Mouse (Mus musculus): ENCODE data around the gene Cfap20. TPM values are rescaled to one million over a fixed set of nuclear protein-coding genes. Genes with fewer than 3 reads are reported as not detected.

The Cfap20 gene
- polyA plus RNA-seq, 1 experiment = 76.1 TPM

- Histone ChIP-seq H3K27me3 (ENCODE audit: control insufficient read depth, insufficient read depth, low read length) (no peaks in the 10 kb centered on the region; the same call in 1 of the 2 replicates), H3K27ac (ENCODE audit: insufficient read depth, low read length) (no peak overlapping the region), H3K4me3 (replicated peaks; ENCODE audit: insufficient read depth, low read depth, low read length) (no peak overlapping the region), H3K4me1 (ENCODE audit: control insufficient read depth, insufficient read depth, low read length) (no peaks in the 10 kb centered on the region; the same call in 1 of the 2 replicates)
- WGBS = 25% methylated on average over 7 of the region's 7 CpGs
- TF ChIP-seq CTCF (IDR thresholded peaks at IDR 0.05; ENCODE audit: borderline replicate concordance, insufficient read depth, low read depth, low read length) (no peak), POLR2A (IDR thresholded peaks at IDR 0.05; ENCODE audit: borderline replicate concordance, insufficient read depth, low read length) (no peak)
- no peak for DNase-seq
Observed at GRCm38 (mm10) chr8:95377863-95378291, 56.8 kb downstream of the Cfap20 start.

- H3K27ac ChIP-seq (ENCODE audit: insufficient read depth, low read length) = no peak overlapping the region
- 80% methylated on average over 4 of the region's 4 CpGs for WGBS
- no peaks in the 10 kb centered on the region; the same call in 1 of the 2 replicates for H3K27me3 ChIP-seq (ENCODE audit: control insufficient read depth, insufficient read depth, low read length)
- H3K4me3 ChIP-seq (replicated peaks; ENCODE audit: insufficient read depth, low read depth, low read length) = no peak overlapping the region
- H3K4me1 ChIP-seq (ENCODE audit: control insufficient read depth, insufficient read depth, low read length) = no peaks in the 10 kb centered on the region; the same call in 1 of the 2 replicates
- DNase-seq = no peak
- TF ChIP-seq POLR2A (IDR thresholded peaks at IDR 0.05; ENCODE audit: borderline replicate concordance, insufficient read depth, low read length) = no peak
- no peak for TF ChIP-seq CTCF (IDR thresholded peaks at IDR 0.05; ENCODE audit: borderline replicate concordance, insufficient read depth, low read depth, low read length)
Observed at GRCm38 (mm10) chr8:95377101-95377500, 57.6 kb downstream of the Cfap20 start.

GRCm38 (mm10) chr8:95376309-95376999 lies 58.2 kb downstream of the Cfap20 start:
- no peak for TF ChIP-seq CTCF (IDR thresholded peaks at IDR 0.05; ENCODE audit: borderline replicate concordance, insufficient read depth, low read depth, low read length)
- no peak for TF ChIP-seq POLR2A (IDR thresholded peaks at IDR 0.05; ENCODE audit: borderline replicate concordance, insufficient read depth, low read length)
- no peaks in the 10 kb centered on the region; the same call in 1 of the 2 replicates for H3K4me1 ChIP-seq (ENCODE audit: control insufficient read depth, insufficient read depth, low read length)
- no peaks in the 10 kb centered on the region for H3K27me3 ChIP-seq (ENCODE audit: control insufficient read depth, insufficient read depth, low read length)
- WGBS = 79% methylated on average over 12 of the region's 12 CpGs
- H3K4me3 ChIP-seq (replicated peaks; ENCODE audit: insufficient read depth, low read depth, low read length) = no peak overlapping the region
- DNase-seq = no peak
- H3K27ac ChIP-seq (ENCODE audit: insufficient read depth, low read length) = no peak overlapping the region

GRCm38 (mm10) chr8:95375374-95375930 lies 59.2 kb downstream of the Cfap20 start:
- Histone ChIP-seq H3K4me1 (ENCODE audit: control insufficient read depth, insufficient read depth, low read length) (no peaks in the 10 kb centered on the region; the same call in 1 of the 2 replicates), H3K27me3 (ENCODE audit: control insufficient read depth, insufficient read depth, low read length) (no peaks in the 10 kb centered on the region), H3K4me3 (replicated peaks; ENCODE audit: insufficient read depth, low read depth, low read length) (no peak overlapping the region), H3K27ac (ENCODE audit: insufficient read depth, low read length) (no peak overlapping the region)
- no peak for DNase-seq
- 83% methylated on average over 7 of the region's 7 CpGs for WGBS
- TF ChIP-seq CTCF (IDR thresholded peaks at IDR 0.05; ENCODE audit: borderline replicate concordance, insufficient read depth, low read depth, low read length) (no peak), POLR2A (IDR thresholded peaks at IDR 0.05; ENCODE audit: borderline replicate concordance, insufficient read depth, low read length) (no peak)

- 68% methylated on average over 3 of the region's 3 CpGs for WGBS
- no peak for DNase-seq
- H3K27me3 ChIP-seq (ENCODE audit: control insufficient read depth, insufficient read depth, low read length) = no peaks in the 10 kb centered on the region
- no peak overlapping the region for H3K4me3 ChIP-seq (replicated peaks; ENCODE audit: insufficient read depth, low read depth, low read length)
- TF ChIP-seq POLR2A (IDR thresholded peaks at IDR 0.05; ENCODE audit: borderline replicate concordance, insufficient read depth, low read length) (no peak), CTCF (IDR thresholded peaks at IDR 0.05; ENCODE audit: borderline replicate concordance, insufficient read depth, low read depth, low read length) (no peak)
- no peaks in the 10 kb centered on the region; the same call in 1 of the 2 replicates for H3K4me1 ChIP-seq (ENCODE audit: control insufficient read depth, insufficient read depth, low read length)
- H3K27ac ChIP-seq (ENCODE audit: insufficient read depth, low read length) = no peak overlapping the region
Observed at GRCm38 (mm10) chr8:95374429-95374828, 60.2 kb downstream of the Cfap20 start.

- H3K4me1 ChIP-seq (ENCODE audit: control insufficient read depth, insufficient read depth, low read length) = no peaks in the 10 kb centered on the region; the same call in 1 of the 2 replicates
- TF ChIP-seq POLR2A (IDR thresholded peaks at IDR 0.05; ENCODE audit: borderline replicate concordance, insufficient read depth, low read length) = no peak
- TF ChIP-seq CTCF (IDR thresholded peaks at IDR 0.05; ENCODE audit: borderline replicate concordance, insufficient read depth, low read depth, low read length) = no peak
- H3K4me3 ChIP-seq (replicated peaks; ENCODE audit: insufficient read depth, low read depth, low read length) = no peak overlapping the region
- 71% methylated on average over 12 of the region's 12 CpGs for WGBS
- H3K27ac ChIP-seq (ENCODE audit: insufficient read depth, low read length) = no peak overlapping the region
- H3K27me3 ChIP-seq (ENCODE audit: control insufficient read depth, insufficient read depth, low read length) = no peaks in the 10 kb centered on the region
- DNase-seq = no peak
Observed at GRCm38 (mm10) chr8:95373389-95374002, 61.2 kb downstream of the Cfap20 start.

Other genes starting within 250 kb of the Cfap20 start
- gene Kifc3, start 232.1 kb downstream of the Cfap20 start, polyA plus RNA-seq (2012; rRNA removed) = 49.9 and 56.8 TPM in 2 replicates
- gene Cngb1, start 128.3 kb downstream of the Cfap20 start, polyA plus RNA-seq (2012; rRNA removed) = 0.41 and 0.54 TPM in 2 replicates
- 0.18 and 0.89 TPM in 2 replicates for gene Tepp, start 124.3 kb downstream of the Cfap20 start, polyA plus RNA-seq (2012; rRNA removed)
- gene Zfp319, start 102.9 kb downstream of the Cfap20 start, polyA plus RNA-seq (2012; rRNA removed) = 11.0 and 11.6 TPM in 2 replicates
- gene Usb1, start 102.6 kb downstream of the Cfap20 start, polyA plus RNA-seq (2012; rRNA removed) = 12.4 and 14.2 TPM in 2 replicates
- gene Mmp15, start 82.6 kb downstream of the Cfap20 start, polyA plus RNA-seq (2012; rRNA removed) = 10.6 and 12.1 TPM in 2 replicates
- gene Csnk2a2, start 55.2 kb upstream of the Cfap20 start, polyA plus RNA-seq (2012; rRNA removed) = 37.6 and 38.2 TPM in 2 replicates
- gene Ccdc113, start 99.2 kb upstream of the Cfap20 start, polyA plus RNA-seq (2012; rRNA removed) = 1.1 and 1.2 TPM in 2 replicates
- gene Prss54, start 141.5 kb upstream of the Cfap20 start, polyA plus RNA-seq (2012; rRNA removed) = not detected in 2 replicates
- gene Gins3, start 198.6 kb upstream of the Cfap20 start, polyA plus RNA-seq (2012; rRNA removed) = 3.0 and 3.2 TPM in 2 replicates
- 1,847 and 1,940 TPM in 2 replicates for gene Ndrg4, start 242.1 kb upstream of the Cfap20 start, polyA plus RNA-seq (2012; rRNA removed)